Mouse (Mus musculus): ENCODE results near the gene Gm20388.

DNA sequence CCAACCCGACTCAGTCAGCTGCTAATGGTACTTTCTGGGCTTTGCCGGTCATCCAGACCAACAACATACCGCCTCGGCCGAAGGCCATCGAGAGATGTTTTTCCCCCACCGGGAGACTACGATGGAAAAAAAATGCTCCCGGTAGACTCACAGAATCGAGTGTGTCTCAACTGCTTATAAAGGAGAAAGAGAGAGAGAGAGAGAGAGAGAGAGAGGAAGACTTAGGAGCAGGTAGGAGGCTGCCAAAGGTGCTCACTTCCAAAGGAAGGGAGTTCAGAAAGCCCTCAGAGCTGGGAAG lies 1164.2 kb downstream of the Gm20388 start:
- TF ChIP-seq POLR2A (IDR thresholded peaks at IDR 0.05; ENCODE audit: borderline replicate concordance, control insufficient read depth, low read depth, low read length) (no peak), CTCF (IDR thresholded peaks at IDR 0.05; ENCODE audit: control insufficient read depth, insufficient read depth, low read length) (no peak)

Data from bone marrow, adult 2 months (tissue).